ENCODE assay signal across 16 mouse cellular contexts in genomic region chr2:69011860-69012259, GRCm38 (mm10).
DNase-seq lines count a peak whose midpoint lies in the region; ATAC-seq lines count a peak whose summit lies in the region.
"Had no signal": no experiment of that assay in that cellular context is flagged by ENCODE, and none has a peak within 500 bp of the region (broad histone marks: within the 10 kb centered on the region; RNA-seq: fewer than 3 reads in every experiment).

No protein-coding gene starts in this region.

- no peak for DNase-seq in forebrain, embryonic 14.5 days (ENCODE audit: low spot score)
- no peak for DNase-seq in hindbrain, embryonic 11.5 days (ENCODE audit: low spot score)
- no peak for DNase-seq in midbrain, embryonic 11.5 days (ENCODE audit: low spot score, missing footprints)
- DNase-seq in right cerebral cortex, postnatal 10 days (ENCODE audit: low spot score in 2 of 2) = no peak
- no peak for DNase-seq in thymus, adult 18-20 months
- DNase-seq: adrenal gland, postnatal 25 days; cerebellum, adult 9-10 months; heart, adult 18-20 months; kidney, postnatal 14 days; lung, postnatal 10 days had no signal

- H3K9ac ChIP-seq in forebrain, embryonic 14.5 days (ENCODE audit: low read length) = no peak overlapping the region
- H3K9ac ChIP-seq in hindbrain, embryonic 11.5 days (ENCODE audit: low read depth, low read length) = no peak overlapping the region
- H3K9ac ChIP-seq in midbrain, embryonic 11.5 days (ENCODE audit: low read length) = no peak overlapping the region
- no peak overlapping the region for H3K9ac ChIP-seq in neural tube, embryonic 14.5 days (replicated peaks; ENCODE audit: low read depth, low read length)
- H3K9ac ChIP-seq: embryonic facial prominence, embryonic 12.5 days; limb, embryonic 15.5 days had no signal

- H3K4me3 ChIP-seq in forebrain, embryonic 14.5 days (ENCODE audit: low read depth, low read length) = no peak overlapping the region
- no peak overlapping the region for H3K4me3 ChIP-seq in hindbrain, embryonic 11.5 days (ENCODE audit: low read depth, low read length)
- no peak overlapping the region for H3K4me3 ChIP-seq in midbrain, embryonic 11.5 days (ENCODE audit: low read depth, low read length)
- no peak overlapping the region for H3K4me3 ChIP-seq in neural tube, embryonic 14.5 days (ENCODE audit: low read depth, low read length)
- H3K4me3 ChIP-seq: embryonic facial prominence, embryonic 12.5 days; limb, embryonic 15.5 days had no signal

- H3K4me2 ChIP-seq in forebrain, embryonic 14.5 days (ENCODE audit: low read length) = no peak overlapping the region
- no peak overlapping the region for H3K4me2 ChIP-seq in hindbrain, embryonic 11.5 days (replicated peaks; ENCODE audit: low read depth, low read length)
- no peak overlapping the region for H3K4me2 ChIP-seq in midbrain, embryonic 11.5 days
- H3K4me2 ChIP-seq in neural tube, embryonic 14.5 days (ENCODE audit: low read depth, low read length) = no peak overlapping the region; the same call in 1 of the 2 replicates
- H3K4me2 ChIP-seq: embryonic facial prominence, embryonic 12.5 days; limb, embryonic 15.5 days had no signal

- WGBS in forebrain, embryonic 14.5 days = 63% methylated on average over 2 of the region's 2 CpGs
- 69% methylated on average over 2 of the region's 2 CpGs for WGBS in hindbrain, embryonic 11.5 days
- WGBS in midbrain, embryonic 11.5 days = 80% methylated on average over 2 of the region's 2 CpGs
- WGBS in neural tube, embryonic 14.5 days = 66% methylated on average over 2 of the region's 2 CpGs

- peak overlapping the region; percentile 16; the same call in 1 of the 2 replicates for H3K27ac ChIP-seq in forebrain, embryonic 14.5 days (ENCODE audit: low read depth, low read length)
- H3K27ac ChIP-seq in hindbrain, embryonic 11.5 days (ENCODE audit: low read depth, low read length) = peak overlapping the region; percentile 51
- H3K27ac ChIP-seq in midbrain, embryonic 11.5 days (ENCODE audit: low read depth, low read length) = peak overlapping the region; percentile 54
- H3K27ac ChIP-seq in neural tube, embryonic 14.5 days (ENCODE audit: low read depth, low read length) = peak overlapping the region; percentile 55; the same call in 1 of the 2 replicates
- H3K27ac ChIP-seq: embryonic facial prominence, embryonic 12.5 days; limb, embryonic 15.5 days had no signal

- peaks cover 18% of the 10 kb centered on the region; the same call in 1 of the 2 replicates for H3K4me1 ChIP-seq in forebrain, embryonic 14.5 days (ENCODE audit: control insufficient read depth, insufficient read depth, low read length)
- H3K4me1 ChIP-seq in hindbrain, embryonic 11.5 days (replicated peaks; ENCODE audit: control insufficient read depth, insufficient read depth, low read length) = peaks cover 4% of the 10 kb centered on the region; the same call in 1 of the 2 replicates
- peaks cover 4% of the 10 kb centered on the region; the same call in 1 of the 2 replicates for H3K4me1 ChIP-seq in midbrain, embryonic 11.5 days (ENCODE audit: control insufficient read depth, insufficient read depth, low read length)
- peaks cover 20% of the 10 kb centered on the region for H3K4me1 ChIP-seq in neural tube, embryonic 14.5 days (ENCODE audit: control insufficient read depth, insufficient read depth, low read length)

- no peaks in the 10 kb centered on the region for H3K9me3 ChIP-seq in forebrain, embryonic 14.5 days (replicated peaks; ENCODE audit: control insufficient read depth, low read length)
- H3K9me3 ChIP-seq in hindbrain, embryonic 11.5 days (ENCODE audit: control insufficient read depth, low read length) = no peaks in the 10 kb centered on the region
- no peaks in the 10 kb centered on the region for H3K9me3 ChIP-seq in midbrain, embryonic 11.5 days (ENCODE audit: control insufficient read depth, low read length)
- H3K9me3 ChIP-seq in neural tube, embryonic 14.5 days (ENCODE audit: control insufficient read depth, low read length) = no peaks in the 10 kb centered on the region
- H3K9me3 ChIP-seq: embryonic facial prominence, embryonic 12.5 days; limb, embryonic 15.5 days had no signal

- no peaks in the 10 kb centered on the region for H3K36me3 ChIP-seq in forebrain, embryonic 14.5 days (ENCODE audit: control insufficient read depth, insufficient read depth, low read length)
- H3K36me3 ChIP-seq in hindbrain, embryonic 11.5 days (ENCODE audit: control insufficient read depth, insufficient read depth, low read length) = no peaks in the 10 kb centered on the region
- H3K36me3 ChIP-seq in midbrain, embryonic 11.5 days (ENCODE audit: control insufficient read depth, insufficient read depth, low read length) = no peaks in the 10 kb centered on the region
- H3K36me3 ChIP-seq in neural tube, embryonic 14.5 days (ENCODE audit: control insufficient read depth, insufficient read depth, low read length) = no peaks in the 10 kb centered on the region
- H3K36me3 ChIP-seq: embryonic facial prominence, embryonic 12.5 days; limb, embryonic 15.5 days had no signal

- ATAC-seq in forebrain, embryonic 14.5 days = peak; percentile 40; the same call in 1 of the 2 replicates
- ATAC-seq in hindbrain, embryonic 11.5 days (ENCODE audit: low FRiP score) = peak; percentile 65; the same call in 1 of the 2 replicates
- ATAC-seq in midbrain, embryonic 11.5 days (ENCODE audit: low FRiP score) = peak; percentile 62; the same call in 1 of the 2 replicates
- no peak for ATAC-seq in neural tube, embryonic 14.5 days (ENCODE audit: low read depth)
- ATAC-seq in monocyte, adult 5-6 weeks (replicated peaks; ENCODE audit: insufficient number of reproducible peaks, low FRiP score, low TSS enrichment, poor library complexity, severe bottlenecking) = no peak
- ATAC-seq: activated CD4-positive, CD25-positive, alpha-beta regulatory T cell, adult 4 months; Patski had no signal

- no peaks in the 10 kb centered on the region for H3K27me3 ChIP-seq in forebrain, embryonic 14.5 days (replicated peaks; ENCODE audit: control insufficient read depth, insufficient read depth, low read length)
- no peaks in the 10 kb centered on the region for H3K27me3 ChIP-seq in hindbrain, embryonic 11.5 days (ENCODE audit: control insufficient read depth, insufficient read depth, low read length)
- H3K27me3 ChIP-seq in midbrain, embryonic 11.5 days (ENCODE audit: control insufficient read depth, insufficient read depth, low read length) = no peaks in the 10 kb centered on the region
- H3K27me3 ChIP-seq in neural tube, embryonic 14.5 days (ENCODE audit: control insufficient read depth, insufficient read depth, low read length) = no peaks in the 10 kb centered on the region
- H3K27me3 ChIP-seq: embryonic facial prominence, embryonic 12.5 days; limb, embryonic 15.5 days; Patski had no signal

Comparison
In these comparisons a context has a peak if more than half of its experiments do, and no peak if none do; other contexts are left out.
1. ATAC-seq: peak in forebrain, embryonic 14.5 days (single experiment), hindbrain, embryonic 11.5 days (single experiment) and midbrain, embryonic 11.5 days (single experiment); none in neural tube, embryonic 14.5 days (single experiment) and monocyte, adult 5-6 weeks (single experiment).
2. Peak in every context shown above with its lines, with median percentiles within 50 percentile points of each other: H3K27ac ChIP-seq.